Mouse (Mus musculus) liver, embryonic 16.5 days (tissue): ENCODE results near the gene Macrod2. TPM values are rescaled to one million over a fixed set of nuclear protein-coding genes. Genes with fewer than 3 reads are reported as not detected.

Experiments used
- ATAC-seq: fragments of 200-750 bp; cut with Nextera tagmentation; 2 replicates; pipeline ENCODE4 v1.8.0; 2017; ENCODE audit warnings: low read depth, mild to moderate bottlenecking, moderate number of reproducible peaks, moderate library complexity
- H3K27ac ChIP-seq: fragments of 300-500 bp; sonication (generic); 2 replicates; pipeline ENCODE4 v1.5.1; 2014; ENCODE audit warnings: mild to moderate bottlenecking, low read length
- H3K27me3 ChIP-seq: fragments of 300-500 bp; sonication (generic); 2 replicates; pipeline ENCODE4 v1.6.1; 2014; ENCODE audit warnings: low read depth, low read length, mixed read lengths; ENCODE audit not compliant: control insufficient read depth, insufficient read depth
- H3K36me3 ChIP-seq: fragments of 300-500 bp; sonication (generic); 2 replicates; pipeline ENCODE4 v1.6.1; 2014; ENCODE audit warnings: mild to moderate bottlenecking; ENCODE audit not compliant: control insufficient read depth, insufficient read depth
- H3K4me1 ChIP-seq: fragments of 300-500 bp; sonication (generic); 2 replicates; pipeline ENCODE4 v1.6.1; 2014; ENCODE audit warnings: low read depth, low read length, mixed read lengths; ENCODE audit not compliant: control insufficient read depth
- H3K4me2 ChIP-seq: fragments of 300-500 bp; sonication (generic); 2 replicates; pipeline ENCODE4 v1.6.1; 2014; ENCODE audit warnings: low read depth, low read length, mixed read lengths
- H3K4me3 ChIP-seq: fragments of 300-500 bp; sonication (generic); 2 replicates; pipeline ENCODE4 v1.5.1; 2014; ENCODE audit warnings: low read depth, mild to moderate bottlenecking, low read length
- H3K9ac ChIP-seq: fragments of 300-500 bp; sonication (generic); 2 replicates; pipeline ENCODE4 v1.6.1; 2014; ENCODE audit warnings: low read depth, low read length
- H3K9me3 ChIP-seq: fragments of 300-500 bp; sonication (generic); replicated peaks from 2 replicates; pipeline ENCODE4 v1.6.1; 2016; ENCODE audit warnings: low read length; ENCODE audit not compliant: control insufficient read depth
- WGBS: fragments of 180-500 bp; shearing (Covaris S2); extraction: QIAGEN DNeasy Blood & Tissue Kit; methylation state at CpG from one replicate; pipeline ENCODE4 v1.1.7; 2014; ENCODE audit not compliant: insufficient replicate concordance; 5-methylcytosine and 5-hydroxymethylcytosine counted together
- polyA plus RNA-seq: library from polyadenylated mRNA; unstranded; fragments of >200 nt; fragmentation: Nextera tagmentation; extraction: Ambion mirVana; gene quantifications from 2 replicates; pipeline ENCODE4 v1.2.1, GENCODE M21; 2015

Macrod2 gene
- polyA plus RNA-seq, 1 experiment from 2014 or later = 5.5 TPM

- no peak overlapping the region for H3K27ac ChIP-seq
- H3K27me3 ChIP-seq = no peaks in the 10 kb centered on the region
- 54% methylated on average over 3 of the region's 3 CpGs for WGBS
- no peaks in the 10 kb centered on the region for H3K36me3 ChIP-seq
- H3K4me2 ChIP-seq = no peak overlapping the region
- no peaks in the 10 kb centered on the region for H3K9me3 ChIP-seq
- H3K4me1 ChIP-seq = no peaks in the 10 kb centered on the region
- no peak overlapping the region for H3K4me3 ChIP-seq
- ATAC-seq = no peak
- H3K9ac ChIP-seq = no peak overlapping the region
These were observed 1733.0 kb downstream of the Macrod2 start for GRCm38 (mm10) chr2:142128109-142128508.

- no peaks in the 10 kb centered on the region for H3K9me3 ChIP-seq
- no peaks in the 10 kb centered on the region for H3K27me3 ChIP-seq
- no peaks in the 10 kb centered on the region for H3K4me1 ChIP-seq
- ATAC-seq = no peak
- no peak overlapping the region for H3K27ac ChIP-seq
- WGBS = 65% methylated on average over 4 of the region's 4 CpGs
- no peaks in the 10 kb centered on the region for H3K36me3 ChIP-seq
- H3K4me2 ChIP-seq = no peak overlapping the region
- H3K9ac ChIP-seq = no peak overlapping the region
- no peak overlapping the region for H3K4me3 ChIP-seq
These were observed 1734.1 kb downstream of the Macrod2 start for GRCm38 (mm10) chr2:142129166-142129565.

DNA sequence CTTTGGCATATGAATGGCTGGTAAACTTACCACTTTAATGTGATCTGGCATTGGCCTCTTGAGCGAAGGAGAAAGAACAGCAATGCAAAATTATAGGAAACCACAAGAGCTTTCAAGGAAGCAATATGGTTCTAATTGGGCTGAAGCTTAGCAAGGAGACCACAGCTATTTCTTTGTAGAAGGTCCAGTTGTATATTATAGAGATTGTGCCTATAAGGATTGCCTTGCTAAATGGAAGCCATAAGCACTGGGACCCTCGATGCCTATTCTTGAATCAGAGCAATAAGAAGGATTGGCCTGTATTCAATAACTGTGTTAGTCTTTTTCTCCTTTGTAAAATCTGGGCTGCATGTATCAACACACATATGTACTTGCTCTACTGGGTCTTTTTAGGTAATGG, 1754.2 kb downstream of the Macrod2 start:
- Histone ChIP-seq H3K4me3 (no peak overlapping the region), H3K27ac (no peak overlapping the region), H3K4me1 (no peaks in the 10 kb centered on the region), H3K27me3 (no peaks in the 10 kb centered on the region), H3K36me3 (no peaks in the 10 kb centered on the region), H3K9ac (no peak overlapping the region), H3K4me2 (no peak overlapping the region), H3K9me3 (no peaks in the 10 kb centered on the region)
- ATAC-seq = no peak
- 57% methylated on average over 2 of the region's 2 CpGs for WGBS

GRCm38 (mm10) chr2:142163506-142164275, 1768.6 kb downstream of the Macrod2 start:
- Histone ChIP-seq H3K4me3 (no peak overlapping the region), H3K27ac (no peak overlapping the region), H3K4me2 (no peak overlapping the region), H3K36me3 (no peaks in the 10 kb centered on the region), H3K4me1 (no peaks in the 10 kb centered on the region), H3K9ac (no peak overlapping the region), H3K9me3 (no peaks in the 10 kb centered on the region), H3K27me3 (no peaks in the 10 kb centered on the region)
- WGBS = 27% methylated on average over 10 of the region's 10 CpGs
- ATAC-seq = no peak

DNA sequence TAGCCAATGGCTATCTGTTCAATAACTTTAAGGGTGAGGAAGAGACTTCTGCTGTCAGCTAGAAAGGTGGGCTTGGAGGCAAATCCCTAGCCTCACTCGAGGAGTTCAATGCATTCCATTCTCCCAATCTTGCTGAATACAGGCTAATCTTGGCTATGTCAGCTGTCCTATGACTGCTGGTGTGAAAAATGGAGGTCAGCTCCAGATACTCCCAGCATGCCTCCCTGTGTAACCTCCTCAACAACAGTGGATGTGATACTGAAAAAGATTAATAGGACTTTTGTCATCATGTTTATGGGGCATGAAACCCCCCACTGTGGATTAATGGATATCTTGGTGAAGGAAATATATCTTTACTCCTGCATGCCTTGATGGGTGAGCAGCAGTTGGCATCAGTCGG, 1774.5 kb downstream of the Macrod2 start:
- Histone ChIP-seq H3K4me3 (no peak overlapping the region), H3K27ac (no peak overlapping the region), H3K4me2 (no peak overlapping the region), H3K9ac (no peak overlapping the region), H3K27me3 (no peaks in the 10 kb centered on the region), H3K4me1 (no peaks in the 10 kb centered on the region), H3K9me3 (no peaks in the 10 kb centered on the region), H3K36me3 (no peaks in the 10 kb centered on the region)
- 48% methylated on average over 2 of the region's 2 CpGs for WGBS
- ATAC-seq = no peak

- Histone ChIP-seq H3K36me3 (no peaks in the 10 kb centered on the region), H3K9ac (no peak overlapping the region), H3K4me2 (no peak overlapping the region), H3K4me1 (no peaks in the 10 kb centered on the region), H3K27me3 (no peaks in the 10 kb centered on the region), H3K9me3 (no peaks in the 10 kb centered on the region), H3K4me3 (no peak overlapping the region), H3K27ac (no peak overlapping the region)
- WGBS = 58% methylated on average over 3 of the region's 3 CpGs
- ATAC-seq = no peak
These were observed 1777.6 kb downstream of the Macrod2 start for GRCm38 (mm10) chr2:142172706-142173105.

- H3K27ac ChIP-seq = no peak overlapping the region
- H3K9me3 ChIP-seq = no peaks in the 10 kb centered on the region
- no peak for ATAC-seq
- 58% methylated on average over 2 of the region's 2 CpGs for WGBS
- H3K4me3 ChIP-seq = no peak overlapping the region
- H3K4me1 ChIP-seq = no peaks in the 10 kb centered on the region
- no peak overlapping the region for H3K4me2 ChIP-seq
- H3K27me3 ChIP-seq = no peaks in the 10 kb centered on the region
- no peak overlapping the region for H3K9ac ChIP-seq
- no peaks in the 10 kb centered on the region for H3K36me3 ChIP-seq
These were observed 1778.9 kb downstream of the Macrod2 start for GRCm38 (mm10) chr2:142174039-142174438.

- Histone ChIP-seq H3K9me3 (no peaks in the 10 kb centered on the region), H3K27me3 (no peaks in the 10 kb centered on the region), H3K27ac (no peak overlapping the region), H3K4me3 (no peak overlapping the region), H3K4me1 (no peaks in the 10 kb centered on the region), H3K4me2 (no peak overlapping the region), H3K36me3 (no peaks in the 10 kb centered on the region), H3K9ac (no peak overlapping the region)
- 59% methylated on average over 2 of the region's 2 CpGs for whole genome bisulfite sequencing
- no peak for ATAC-seq
These were observed 1791.8 kb downstream of the Macrod2 start for GRCm38 (mm10) chr2:142186922-142187321.

DNA sequence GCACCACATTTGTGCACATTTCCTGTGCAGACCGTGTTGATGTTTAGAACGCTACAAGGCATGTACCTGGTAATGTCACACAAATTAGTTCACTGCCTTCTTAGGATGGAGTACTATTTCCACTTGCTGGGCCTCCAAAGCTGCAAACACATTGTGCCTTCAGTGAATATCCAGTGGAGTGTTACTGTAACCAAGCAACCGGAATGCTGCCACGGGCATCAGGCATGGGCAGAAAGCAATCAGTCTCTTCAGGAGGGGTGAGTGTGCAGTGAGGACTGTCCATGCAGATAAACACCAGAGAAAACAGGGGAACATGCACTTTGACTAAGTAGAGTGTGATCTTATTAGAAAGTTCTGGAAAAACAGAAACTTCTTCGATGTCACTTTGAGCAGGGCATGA, 1792.3 kb downstream of the Macrod2 start:
- H3K4me1 ChIP-seq = no peaks in the 10 kb centered on the region
- H3K4me3 ChIP-seq = no peak overlapping the region
- no peak overlapping the region for H3K9ac ChIP-seq
- H3K4me2 ChIP-seq = no peak overlapping the region
- no peak for ATAC-seq
- no peak overlapping the region for H3K27ac ChIP-seq
- WGBS = 63% methylated on average over 5 of the region's 5 CpGs
- no peaks in the 10 kb centered on the region for H3K27me3 ChIP-seq
- no peaks in the 10 kb centered on the region for H3K9me3 ChIP-seq
- H3K36me3 ChIP-seq = no peaks in the 10 kb centered on the region
